Mouse (Mus musculus) frontal cortex, adult 2 months (tissue): ENCODE measurements at regions not wholly inside any gene's neighbourhood (a gene's known extent, or its start where the extent isn't known, plus 50 kb on each side); places are given as distances from the start of the nearest gene placed in this dataset.

Experiments
- DNase-seq, 2 experiments: peaks; one replicate each; pipeline ENCODE4 v3.0.0; 2022; ENCODE audit warnings: low spot score in 1 of 2; ENCODE audit errors: extremely low spot score in 1 of 2

DNA sequence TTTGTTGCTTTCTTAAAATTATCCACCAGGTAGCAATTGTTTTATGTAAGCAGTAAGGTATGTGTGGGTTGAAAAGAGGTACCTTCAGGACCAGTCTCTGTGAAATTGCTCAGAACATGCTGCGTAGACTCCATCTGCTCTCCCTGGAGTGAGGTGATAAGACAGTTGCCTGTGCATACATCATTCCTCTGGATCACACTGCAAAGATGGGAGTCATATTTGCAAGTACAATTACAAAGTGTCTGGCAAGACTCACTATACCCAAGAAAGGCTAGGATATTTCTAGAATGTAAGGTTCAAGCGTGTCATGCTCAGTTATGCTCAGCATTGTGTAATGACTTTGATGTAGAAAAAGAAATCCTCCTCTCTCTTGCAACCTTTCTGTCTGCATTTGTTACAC lies 1283.5 kb upstream of the Slc10a2 start:
- DNase-seq: peak; percentile 42 to 55

DNA sequence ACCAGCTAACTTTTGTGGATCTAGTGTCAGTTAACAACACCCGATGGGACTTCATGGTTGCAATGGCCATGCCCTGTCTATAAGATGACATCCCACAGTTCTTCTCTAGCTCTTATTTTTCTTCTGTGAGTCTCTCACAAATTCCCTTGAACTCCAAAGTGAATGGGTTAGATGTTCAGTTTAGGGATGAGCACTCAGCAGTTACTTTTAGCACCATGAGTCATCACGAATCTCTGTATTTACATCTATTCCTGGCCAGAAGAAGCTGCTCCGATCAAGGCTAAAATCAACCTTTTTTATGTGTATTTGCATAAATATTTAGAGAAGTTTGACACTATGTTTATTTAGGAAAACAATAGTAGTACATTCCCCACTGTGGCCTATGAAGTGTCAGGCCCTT lies 1269.6 kb upstream of the Slc10a2 start:
- DNase-seq: peak in 1 of 2 experiments; percentile 43

- DNase-seq: no peak
Observed at GRCm38 (mm10) chr8:6361403-6361942, 1256.3 kb upstream of the Slc10a2 start.

GRCm38 (mm10) chr8:6357866-6358265 lies 1252.7 kb upstream of the Slc10a2 start:
- no peak for DNase-seq

DNA sequence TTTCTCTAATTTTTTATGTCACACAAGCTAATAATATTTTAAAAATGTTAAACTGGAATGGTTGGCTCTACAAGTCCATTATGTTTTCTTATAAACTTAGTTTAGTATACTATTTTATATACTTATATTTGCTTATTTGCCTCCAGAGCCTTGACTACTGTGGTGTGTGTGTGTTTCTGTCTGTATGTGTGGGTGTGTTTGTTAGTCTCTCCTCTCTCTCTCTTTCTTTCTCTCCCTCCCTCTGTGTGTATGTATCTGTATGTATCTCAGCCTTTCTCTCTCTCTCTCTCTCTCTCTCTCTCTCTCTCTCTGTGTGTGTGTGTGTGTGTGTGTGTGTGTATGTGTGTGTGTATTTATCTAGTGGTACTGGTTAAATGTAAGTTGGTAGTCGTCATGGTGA lies 1245.3 kb upstream of the Slc10a2 start:
- DNase-seq: no peak

DNA sequence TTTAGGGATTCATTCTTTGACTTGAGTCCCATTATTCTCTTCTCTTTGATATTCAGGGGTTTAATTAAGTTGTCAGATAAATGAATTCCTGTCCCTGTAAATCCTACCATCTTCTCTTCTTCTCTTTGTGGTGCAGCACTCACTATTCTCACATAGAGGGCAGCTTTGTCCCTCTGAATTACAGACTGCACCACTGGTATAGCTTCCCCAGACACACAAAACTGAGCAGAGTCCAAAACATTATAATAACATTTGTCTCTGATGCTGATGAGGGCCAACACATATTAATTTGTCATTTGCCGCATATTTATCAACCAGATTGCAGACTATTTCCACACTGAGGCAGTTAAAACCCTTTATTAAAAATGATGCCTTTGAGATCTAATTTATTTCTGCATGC lies 1244.9 kb upstream of the Slc10a2 start:
- no peak for DNase-seq

- no peak for DNase-seq
Observed at GRCm38 (mm10) chr8:6345704-6346103, 1240.6 kb upstream of the Slc10a2 start.

DNA sequence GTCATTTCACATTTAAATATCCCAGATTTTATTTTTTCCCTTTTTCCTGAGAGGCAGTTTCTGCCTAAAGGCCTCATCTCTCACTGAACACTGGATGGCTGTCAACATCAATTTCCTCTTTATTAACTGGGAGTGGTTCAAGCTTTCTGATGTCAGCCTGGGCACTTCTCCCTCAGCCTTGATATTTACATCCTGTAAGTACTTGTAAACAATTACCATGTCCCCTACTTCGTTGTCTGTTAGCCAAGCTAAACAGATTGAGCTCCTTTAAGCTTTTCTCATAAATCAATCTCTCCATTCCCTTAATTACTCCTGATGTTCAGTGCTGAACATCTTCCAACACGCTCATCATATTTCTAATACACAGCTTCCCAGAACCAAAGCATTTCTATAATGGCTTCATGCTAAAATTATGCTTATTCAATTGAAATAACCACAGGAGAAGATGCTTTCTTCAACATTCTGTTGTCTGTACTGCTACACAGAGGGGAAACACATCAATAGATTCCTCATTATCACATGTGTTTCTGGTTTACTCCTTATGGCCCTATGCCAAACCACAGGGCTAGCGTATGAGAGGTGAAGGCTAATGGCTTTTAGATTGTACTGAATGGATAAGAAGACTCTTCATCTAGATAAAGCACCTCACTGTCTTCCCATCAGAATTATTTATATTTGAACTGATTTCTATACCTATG lies 1235.2 kb upstream of the Slc10a2 start:
- no peak for DNase-seq

DNA sequence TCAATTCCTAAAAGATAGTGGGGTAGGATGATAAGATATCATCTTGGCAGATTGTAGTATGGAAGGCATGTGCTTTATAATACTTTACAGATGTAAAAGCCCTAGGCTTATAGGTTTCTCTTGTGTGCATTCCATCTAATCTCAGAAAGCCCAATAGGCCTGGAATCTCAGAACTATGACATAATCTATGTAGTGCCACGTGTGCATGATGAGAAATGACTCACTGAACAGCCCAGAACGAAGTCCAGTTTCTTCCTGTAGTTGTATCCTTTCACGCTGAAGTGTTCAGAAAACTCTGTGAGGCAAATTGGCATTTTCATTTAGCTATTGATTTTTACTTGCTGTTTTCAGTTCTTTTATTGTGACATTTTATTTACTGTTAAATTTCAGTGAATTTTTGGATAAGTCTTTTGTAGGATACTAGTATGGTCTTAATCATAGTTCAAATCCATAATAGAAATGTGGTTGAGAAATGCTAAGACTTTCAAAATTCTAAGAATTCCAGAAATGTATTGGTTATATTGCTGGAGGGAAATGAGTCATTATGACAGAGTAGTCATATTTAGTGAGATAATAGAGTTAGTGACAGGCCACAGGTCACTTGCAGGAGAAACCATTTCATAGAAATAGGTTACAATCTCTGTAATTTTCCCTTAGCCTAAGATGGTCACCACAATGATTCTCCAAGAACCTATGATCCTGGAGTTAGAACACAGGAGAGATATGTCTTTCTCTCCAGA lies 1229.3 kb upstream of the Slc10a2 start:
- no peak for DNase-seq

GRCm38 (mm10) chr8:6321346-6321745 lies 1216.2 kb upstream of the Slc10a2 start:
- no peak for DNase-seq

DNA sequence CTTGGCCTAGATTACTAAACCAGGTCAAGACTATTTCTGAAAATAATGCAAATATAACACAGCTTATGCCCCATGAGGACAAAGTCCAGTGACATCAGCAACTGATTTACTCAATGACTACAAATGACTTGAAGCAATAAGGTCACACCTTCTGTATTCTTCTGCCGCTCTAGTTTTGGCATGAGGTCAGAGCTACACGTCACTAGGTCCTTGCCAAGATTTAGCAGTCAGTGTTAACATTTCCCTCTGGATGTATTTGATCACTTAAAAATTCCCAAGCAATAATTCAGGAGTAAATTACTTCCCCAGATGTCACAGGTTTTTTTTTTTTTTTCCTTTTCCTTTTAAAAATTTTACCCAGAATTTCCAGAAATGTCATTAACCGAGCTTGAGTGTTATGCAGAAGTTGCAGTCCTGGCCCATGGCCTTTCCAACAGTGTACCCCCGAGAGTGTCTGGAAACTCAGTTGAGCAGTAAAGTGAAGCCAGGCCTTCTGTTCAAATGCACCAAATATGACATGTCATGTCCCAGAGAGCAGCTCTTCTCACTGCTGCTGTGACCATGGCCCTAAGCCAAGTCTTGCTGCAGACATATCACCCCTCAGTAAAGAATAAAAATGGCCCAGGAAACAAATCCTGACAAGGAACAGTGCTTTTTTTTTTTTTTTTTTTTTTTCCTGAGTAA lies 1210.2 kb upstream of the Slc10a2 start:
- DNase-seq: no peak

GRCm38 (mm10) chr8:6288889-6289288 lies 1183.7 kb upstream of the Slc10a2 start:
- DNase-seq: no peak

DNA sequence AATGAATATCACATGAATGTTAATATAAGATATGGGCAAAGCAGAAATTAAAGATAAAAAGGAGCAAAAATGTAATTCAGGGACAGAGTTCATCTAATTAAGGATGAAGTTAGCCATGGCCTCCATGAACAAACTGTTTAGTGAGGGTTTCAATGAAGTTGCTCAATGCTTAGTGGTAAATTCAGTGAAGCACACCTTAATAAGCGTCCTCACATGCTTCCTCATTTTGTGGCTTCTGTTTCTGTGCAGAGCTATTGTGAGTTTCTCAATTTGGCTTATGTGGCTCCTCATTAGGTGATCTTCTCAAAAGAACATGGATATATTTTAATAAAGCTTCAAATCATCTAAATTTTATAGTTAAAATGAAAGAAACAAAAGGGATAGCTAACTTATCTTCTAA lies 1174.8 kb upstream of the Slc10a2 start:
- DNase-seq: no peak
